Mouse (Mus musculus) C2C12 (cell line): ENCODE measurements around the gene Slc26a9. TPM values are rescaled to one million over a fixed set of nuclear protein-coding genes. Genes with fewer than 3 reads are reported as not detected.

Source experiments
- H3K27me3 ChIP-seq: one replicate; pipeline ENCODE4 v1.6.1; 2011; ENCODE audit not compliant: control insufficient read depth, insufficient read depth, insufficient read length
- H3K36me3 ChIP-seq: one replicate; pipeline ENCODE4 v1.6.1; 2011; ENCODE audit not compliant: control insufficient read depth, insufficient read depth
- H3K4me3 ChIP-seq: one replicate; pipeline ENCODE4 v1.5.1; 2011; ENCODE audit warnings: mild to moderate bottlenecking, control low read depth; ENCODE audit not compliant: poor library complexity, insufficient read depth, severe bottlenecking
- H3K79me2 ChIP-seq: one replicate; pipeline ENCODE4 v1.6.1; 2011; ENCODE audit not compliant: control insufficient read depth, insufficient read depth
- H3K79me3 ChIP-seq: one replicate; pipeline ENCODE4 v1.6.1; 2011; ENCODE audit warnings: low read depth, control low read depth
- H3ac ChIP-seq: one replicate; pipeline ENCODE3; 2011; ENCODE audit warnings: low read depth; ENCODE audit not compliant: control insufficient read depth, insufficient read length
- CEBPB ChIP-seq: IDR thresholded peaks from one replicate; pipeline ENCODE4 v1.6.1; 2011; ENCODE audit warnings: low read depth, mild to moderate bottlenecking, control low read depth, moderate library complexity
- CTCF ChIP-seq: IDR thresholded peaks from one replicate; pipeline ENCODE4 v1.5.1; 2011; ENCODE audit not compliant: control insufficient read depth, insufficient read depth, insufficient read length
- FOSL1 ChIP-seq: IDR thresholded peaks from one replicate; pipeline ENCODE4 v1.8.0; 2011; ENCODE audit warnings: mild to moderate bottlenecking, low read length; ENCODE audit not compliant: poor library complexity, insufficient read depth, severe bottlenecking
- MAX ChIP-seq: IDR thresholded peaks from one replicate; pipeline ENCODE4 v1.6.1; 2011; ENCODE audit warnings: mild to moderate bottlenecking, control low read depth
- MYOD1 ChIP-seq: IDR thresholded peaks from one replicate; pipeline ENCODE4 v1.6.1; 2011; ENCODE audit warnings: low read depth; ENCODE audit not compliant: control insufficient read depth, insufficient read length
- MYOG ChIP-seq: IDR thresholded peaks from one replicate; pipeline ENCODE4 v1.6.1; 2011; ENCODE audit not compliant: control insufficient read depth, insufficient read length; ENCODE audit errors: extremely low read depth
- USF1 ChIP-seq: IDR thresholded peaks from one replicate; pipeline ENCODE4 v1.6.1; 2011; ENCODE audit warnings: low read depth, mild to moderate bottlenecking, control low read depth, moderate library complexity
- polyA plus RNA-seq: library from polyadenylated mRNA; unstranded; fragments of >200 nt; fragmentation: generic; extraction: Trizol; gene quantifications from one replicate; pipeline ENCODE4 v1.2.1, GENCODE M21; 2012; ENCODE audit warnings: missing spikeins

Gene Slc26a9
- polyA plus RNA-seq, 1 experiment, result not detected

DNA sequence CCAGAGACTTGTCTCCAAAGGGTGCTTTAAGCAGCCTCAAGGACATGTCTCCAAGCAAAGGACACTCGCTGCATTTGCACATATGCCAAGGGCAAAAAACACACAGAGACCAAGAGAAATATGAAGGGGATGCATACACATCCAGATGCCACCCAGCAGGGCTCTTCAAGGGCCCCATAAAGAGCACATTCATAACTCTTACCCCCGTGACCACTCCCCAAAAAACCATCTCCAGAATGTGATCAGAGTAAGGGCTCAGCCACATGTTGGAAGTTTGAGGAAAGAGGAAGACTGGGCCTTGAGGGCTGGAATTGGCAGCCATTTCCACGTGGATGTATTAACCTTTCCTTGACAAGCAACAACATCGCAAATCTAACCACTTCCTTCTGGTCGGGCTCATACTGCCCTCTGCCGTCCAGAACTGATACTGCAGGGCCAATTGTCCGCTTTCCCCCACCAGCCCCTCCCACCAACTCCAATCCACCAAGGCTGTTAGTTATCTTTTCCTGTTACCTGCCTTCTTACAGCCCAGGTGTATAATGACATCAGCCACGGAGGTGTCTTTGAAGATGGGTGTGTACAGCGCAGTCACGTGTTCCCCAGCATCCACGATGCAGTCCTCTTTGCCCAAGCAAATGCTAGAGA lies 21.7 kb downstream of the Slc26a9 start:
- H3K79me2 ChIP-seq, result no peaks in the 10 kb centered on the region
- no peak overlapping the region for H3K4me3 ChIP-seq
- no peaks in the 10 kb centered on the region for H3K36me3 ChIP-seq
- no peak overlapping the region for H3ac ChIP-seq
- peak; percentile 30 for TF ChIP-seq USF1
- peak; percentile 93 for TF ChIP-seq CTCF
- no peak for TF ChIP-seq MYOD1
- TF ChIP-seq CEBPB, result no peak
- no peak for TF ChIP-seq MYOG
- TF ChIP-seq FOSL1, result no peak
- no peak for TF ChIP-seq MAX
- H3K79me3 ChIP-seq, result no peaks in the 10 kb centered on the region
- H3K27me3 ChIP-seq, result peaks cover 14% of the 10 kb centered on the region

DNA sequence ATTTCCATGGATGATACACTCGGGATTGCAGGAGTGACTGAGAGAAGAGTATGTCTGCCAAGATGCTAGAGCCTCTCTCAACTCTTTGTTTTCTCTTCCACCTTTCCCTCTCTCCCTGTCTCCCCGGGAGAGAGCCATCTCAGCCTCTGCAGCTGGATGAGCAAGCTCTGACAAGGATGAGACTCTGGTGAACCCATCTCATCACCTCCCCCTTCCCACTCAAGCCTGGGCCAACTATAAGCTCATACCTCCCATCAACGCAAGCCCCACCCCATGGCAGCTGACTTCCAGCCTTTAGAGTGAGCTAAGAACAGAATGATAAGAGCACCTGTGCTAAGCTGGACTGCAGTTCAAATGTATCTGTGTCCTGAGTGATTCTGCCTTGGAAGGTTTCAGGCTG lies 25.5 kb downstream of the Slc26a9 start:
- Histone ChIP-seq H3K36me3 (no peaks in the 10 kb centered on the region), H3K4me3 (no peak overlapping the region), H3K27me3 (peaks cover 14% of the 10 kb centered on the region), H3K79me2 (no peaks in the 10 kb centered on the region), H3ac (no peak overlapping the region), H3K79me3 (no peaks in the 10 kb centered on the region)
- no peak for TF ChIP-seq CEBPB
- TF ChIP-seq MYOD1, result no peak
- no peak for TF ChIP-seq MYOG
- TF ChIP-seq FOSL1, result no peak
- no peak for TF ChIP-seq MAX
- no peak for TF ChIP-seq CTCF
- no peak for TF ChIP-seq USF1

DNA sequence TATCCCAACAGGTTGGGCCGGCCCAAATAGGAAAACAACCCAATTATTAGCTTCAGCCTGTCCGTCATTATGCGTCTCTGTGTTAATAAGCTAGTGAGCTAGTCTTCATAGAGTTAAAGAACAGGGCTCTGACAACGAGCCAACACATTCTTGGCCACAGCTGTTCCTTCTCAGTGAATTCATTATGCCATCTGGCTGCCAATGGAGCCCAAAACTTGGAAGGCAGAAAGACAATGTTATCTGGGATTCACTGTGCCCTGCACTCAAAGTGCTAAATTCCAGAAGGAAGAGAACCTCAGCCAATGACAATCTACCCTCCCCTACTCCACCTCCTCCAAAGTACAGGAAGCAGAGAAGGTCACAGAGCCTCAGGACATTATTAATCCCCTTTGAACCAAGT lies 26.8 kb downstream of the Slc26a9 start:
- peaks cover 21% of the 10 kb centered on the region for H3K27me3 ChIP-seq
- H3ac ChIP-seq, result no peak overlapping the region
- H3K79me3 ChIP-seq, result no peaks in the 10 kb centered on the region
- H3K4me3 ChIP-seq, result no peak overlapping the region
- no peaks in the 10 kb centered on the region for H3K36me3 ChIP-seq
- TF ChIP-seq CEBPB, result no peak
- no peak for TF ChIP-seq MYOD1
- TF ChIP-seq USF1, result no peak
- TF ChIP-seq FOSL1, result no peak
- no peak for TF ChIP-seq MYOG
- no peak for TF ChIP-seq CTCF
- no peak for TF ChIP-seq MAX
- H3K79me2 ChIP-seq, result no peaks in the 10 kb centered on the region

DNA sequence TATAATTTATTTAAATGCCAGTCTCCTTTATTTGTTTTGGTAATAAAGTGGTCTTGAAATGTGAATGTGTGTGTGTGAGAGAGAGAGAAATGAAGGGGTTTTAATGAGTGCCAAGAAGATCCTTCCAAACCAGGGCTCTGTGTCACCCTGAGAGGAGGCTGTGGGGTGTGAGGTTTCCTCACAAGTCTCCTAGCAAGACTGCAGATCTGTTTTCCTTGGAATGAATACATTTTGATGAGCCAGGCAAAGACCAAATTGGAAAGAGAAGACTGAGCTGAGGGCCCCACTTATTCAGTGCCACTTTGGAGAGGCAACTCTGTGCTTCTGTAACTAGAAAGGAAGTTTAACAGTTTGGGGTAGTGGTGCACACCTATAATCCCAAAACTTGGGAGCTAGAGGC lies 27.6 kb downstream of the Slc26a9 start:
- Histone ChIP-seq H3K79me3 (no peaks in the 10 kb centered on the region), H3K4me3 (no peak overlapping the region), H3K36me3 (no peaks in the 10 kb centered on the region), H3ac (no peak overlapping the region), H3K27me3 (peaks cover 24% of the 10 kb centered on the region), H3K79me2 (no peaks in the 10 kb centered on the region)
- no peak for TF ChIP-seq MYOG

DNA sequence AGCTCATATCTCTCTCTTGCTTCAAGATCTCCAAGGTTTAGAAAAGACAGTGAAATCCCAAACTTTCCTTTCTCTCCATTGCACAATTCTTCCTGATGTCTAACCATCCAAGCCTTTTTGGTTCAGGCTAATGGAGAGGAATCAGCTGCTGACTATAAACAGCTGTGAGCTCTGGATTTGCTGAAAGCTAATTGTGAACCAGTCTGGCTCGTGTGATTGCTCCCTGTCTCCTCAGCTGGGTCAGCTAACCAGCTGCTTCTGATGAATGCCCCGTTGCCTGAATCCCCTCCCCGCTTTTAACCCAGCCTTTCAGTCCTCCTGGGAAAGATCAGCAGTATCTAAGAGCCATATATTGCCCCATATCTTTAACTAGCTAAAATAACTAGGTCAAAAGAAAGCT lies 50.8 kb downstream of the Slc26a9 start:
- Histone ChIP-seq H3K27me3 (peaks cover 16% of the 10 kb centered on the region), H3K4me3 (no peak overlapping the region), H3K36me3 (no peaks in the 10 kb centered on the region), H3ac (no peak overlapping the region), H3K79me2 (no peaks in the 10 kb centered on the region), H3K79me3 (no peaks in the 10 kb centered on the region)
- TF ChIP-seq FOSL1 (no peak), MYOG (no peak), MAX (no peak), MYOD1 (no peak), CEBPB (no peak), USF1 (no peak), CTCF (no peak)

DNA sequence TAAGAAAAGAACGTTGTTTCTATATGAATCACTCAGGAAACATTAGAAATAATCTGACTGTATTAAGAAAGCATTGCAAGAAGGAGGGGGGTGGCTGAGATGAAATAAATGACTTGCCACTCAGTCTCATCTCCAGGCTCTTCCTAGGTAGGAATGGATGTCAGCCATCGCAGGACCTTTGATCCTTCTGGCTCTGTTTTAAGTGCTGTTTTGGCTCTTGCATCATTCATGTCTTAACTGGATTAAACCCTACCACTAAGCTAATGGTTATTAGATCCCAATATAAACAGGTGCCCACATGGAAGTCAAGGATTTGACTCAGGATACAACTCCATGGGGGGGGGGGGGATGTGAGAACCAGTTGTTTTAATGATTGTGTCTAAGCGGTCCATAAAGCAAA lies 51.3 kb downstream of the Slc26a9 start:
- H3K4me3 ChIP-seq, result no peak overlapping the region

More for the DNA sequence above, 51.3 kb downstream of the Slc26a9 start:
- TF ChIP-seq MAX (no peak), USF1 (no peak), MYOG (no peak)
- peaks cover 16% of the 10 kb centered on the region for H3K27me3 ChIP-seq
- no peaks in the 10 kb centered on the region for H3K79me2 ChIP-seq
- no peaks in the 10 kb centered on the region for H3K36me3 ChIP-seq
- no peaks in the 10 kb centered on the region for H3K79me3 ChIP-seq
- no peak overlapping the region for H3ac ChIP-seq
